15 mouse cellular contexts compared by ENCODE assay signal in genomic region chr16:33431660-33432059, GRCm38 (mm10).
"Had no signal": no experiment of that assay in that cellular context is flagged by ENCODE, and none has a peak within 500 bp of the region (broad histone marks: within the 10 kb centered on the region; RNA-seq: fewer than 3 reads in every experiment).

No protein-coding gene starts in this region.

- ATAC-seq: intestine, embryonic 15.5 days; midbrain, embryonic 13.5 days; midbrain, embryonic 16.5 days had no signal

- DNase-seq: kidney, adult 11 months; kidney, adult 8-10 months; kidney, postnatal 10 days; kidney, postnatal 36 days; liver, embryonic 13.5 days; lung, adult 2 months; lung, postnatal 14 days; lung, postnatal 4 days; right cerebral cortex, postnatal 14 days; spleen, adult 18-20 months; thymus, adult 18-20 months; thymus, postnatal 36 days had no signal
